Mouse (Mus musculus) intestine, postnatal 0 days (tissue): ENCODE results near the gene Phf21a. TPM values are rescaled to one million over a fixed set of nuclear protein-coding genes. Genes with fewer than 3 reads are reported as not detected.

Source experiments
- ATAC-seq: fragments of 200-750 bp; cut with Nextera tagmentation; 2 replicates; pipeline ENCODE4 v1.8.0; 2017; ENCODE audit warnings: mild to moderate bottlenecking, moderate TSS enrichment, moderate library complexity
- H3K27ac ChIP-seq: fragments of 300-500 bp; sonication (generic); 2 replicates; pipeline ENCODE4 v1.5.1; 2014; ENCODE audit warnings: mild to moderate bottlenecking, low read depth, low read length, moderate library complexity
- H3K27me3 ChIP-seq: fragments of 300-500 bp; sonication (generic); replicated peaks from 2 replicates; pipeline ENCODE4 v1.6.1; 2014; ENCODE audit warnings: low read length, mixed read lengths; ENCODE audit not compliant: control insufficient read depth, insufficient read depth
- H3K36me3 ChIP-seq: fragments of 300-500 bp; sonication (generic); 2 replicates; pipeline ENCODE4 v1.6.1; 2014; ENCODE audit warnings: mild to moderate bottlenecking, moderate library complexity; ENCODE audit not compliant: control insufficient read depth, insufficient read depth
- H3K4me1 ChIP-seq: fragments of 300-500 bp; sonication (generic); replicated peaks from 2 replicates; pipeline ENCODE4 v1.6.1; 2014; ENCODE audit warnings: antibody characterized with exemption, low read length, mixed read lengths; ENCODE audit not compliant: control insufficient read depth, insufficient read depth
- H3K4me2 ChIP-seq: fragments of 300-500 bp; sonication (generic); replicated peaks from 2 replicates; pipeline ENCODE4 v1.6.1; 2014; ENCODE audit warnings: low read depth, mild to moderate bottlenecking, moderate library complexity
- H3K4me3 ChIP-seq: fragments of 300-500 bp; sonication (generic); 2 replicates; pipeline ENCODE4 v1.5.1; 2014; ENCODE audit warnings: low read depth, low read length
- H3K9ac ChIP-seq: fragments of 300-500 bp; sonication (generic); 2 replicates; pipeline ENCODE4 v1.6.1; 2014; ENCODE audit warnings: mild to moderate bottlenecking, low read depth, low read length
- H3K9me3 ChIP-seq: fragments of 300-500 bp; sonication (generic); 2 replicates; pipeline ENCODE4 v1.6.1; 2016; ENCODE audit warnings: mixed run types; ENCODE audit not compliant: control insufficient read depth
- CTCF ChIP-seq: sonication (generic); IDR thresholded peaks from 2 replicates; pipeline ENCODE4 v1.5.1; 2016; ENCODE audit warnings: low read depth, mild to moderate bottlenecking, control low read depth, antibody characterized with exemption, moderate library complexity
- WGBS: fragments of 180-500 bp; shearing (Covaris S2); extraction: QIAGEN DNeasy Blood & Tissue Kit; methylation state at CpG from one replicate; pipeline ENCODE4 v1.1.7; 2014; 5-methylcytosine and 5-hydroxymethylcytosine counted together
- polyA plus RNA-seq: library from polyadenylated mRNA; unstranded; fragments of >200 nt; fragmentation: Nextera tagmentation; extraction: Ambion mirVana; gene quantifications from 2 replicates; pipeline ENCODE4 v1.2.1, GENCODE M21; 2015

Phf21a gene
- polyA plus RNA-seq, 1 experiment from 2014 or later = 7.4 TPM

DNA sequence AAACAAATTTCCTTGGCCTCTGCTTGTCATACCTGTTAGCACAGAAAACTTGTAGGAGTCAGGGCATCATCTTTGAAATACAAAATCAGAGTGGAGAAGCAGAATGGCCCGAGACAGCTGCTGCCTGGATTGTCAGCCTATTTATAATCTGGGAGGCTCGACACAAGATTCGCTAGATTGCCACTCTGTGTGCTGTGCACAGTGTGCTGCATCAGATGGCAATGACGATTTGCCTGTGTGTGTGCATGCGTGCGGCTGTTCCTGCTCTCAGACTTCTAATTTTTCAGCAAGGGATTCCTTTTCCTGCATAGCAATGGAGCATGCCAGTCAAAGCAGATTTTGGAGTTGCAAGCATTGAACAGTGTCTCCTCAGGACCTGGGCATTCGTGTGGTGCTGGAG is 185.7 kb downstream of the Phf21a start:
- H3K9me3 ChIP-seq = no peaks in the 10 kb centered on the region
- no peak overlapping the region for H3K4me3 ChIP-seq
- 84% methylated on average over 7 of the region's 7 CpGs for WGBS
- H3K4me1 ChIP-seq = no peaks in the 10 kb centered on the region
- H3K27me3 ChIP-seq = no peaks in the 10 kb centered on the region
- H3K27ac ChIP-seq = no peak overlapping the region
- H3K4me2 ChIP-seq = no peak overlapping the region
- no peak for TF ChIP-seq CTCF
- no peak for ATAC-seq
- no peaks in the 10 kb centered on the region for H3K36me3 ChIP-seq
- no peak overlapping the region for H3K9ac ChIP-seq

DNA sequence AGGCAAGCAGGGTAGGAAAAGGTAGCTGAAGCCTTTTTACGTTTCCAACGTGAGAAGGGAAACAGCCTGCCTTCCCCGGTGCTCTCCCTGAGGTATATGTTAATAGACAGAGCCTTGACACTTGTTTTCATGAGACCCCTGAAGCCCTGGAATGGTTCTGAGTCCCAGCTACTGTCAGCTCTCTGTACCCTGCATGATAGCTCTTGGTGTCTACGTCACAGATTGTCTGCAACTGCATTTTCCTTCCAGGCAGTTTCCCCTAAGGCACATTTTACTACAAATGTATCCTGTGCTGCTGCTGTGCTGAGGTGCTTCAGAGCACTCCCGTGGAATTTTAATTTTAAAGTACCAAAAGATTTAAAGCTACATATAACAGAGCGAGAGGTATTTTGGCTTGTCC is 186.5 kb downstream of the Phf21a start:
- Histone ChIP-seq H3K27me3 (no peaks in the 10 kb centered on the region), H3K36me3 (no peaks in the 10 kb centered on the region), H3K9ac (no peak overlapping the region), H3K4me2 (no peak overlapping the region), H3K27ac (no peak overlapping the region), H3K9me3 (no peaks in the 10 kb centered on the region), H3K4me3 (no peak overlapping the region), H3K4me1 (no peaks in the 10 kb centered on the region)
- 85% methylated on average over 6 of the region's 6 CpGs for WGBS
- TF ChIP-seq CTCF = no peak
- no peak for ATAC-seq

DNA sequence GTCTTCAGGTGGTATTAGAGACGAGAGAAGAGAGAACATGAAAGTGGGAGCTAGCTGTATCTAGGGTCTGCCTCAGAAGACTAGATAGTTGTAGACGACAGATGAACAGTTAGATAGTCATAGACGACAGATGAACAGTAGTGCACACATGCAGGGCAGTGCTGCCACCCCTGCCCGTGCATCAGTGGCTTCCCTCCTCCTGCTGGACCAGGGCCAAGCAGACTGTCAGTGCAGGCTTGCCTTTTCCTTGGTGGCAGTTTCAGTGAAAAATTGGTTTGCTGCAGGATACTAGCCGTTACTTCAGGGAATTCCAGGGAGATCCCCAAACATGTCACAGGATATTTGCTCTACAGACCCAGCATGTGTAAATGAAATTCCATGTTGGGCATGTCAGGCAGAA is 192.7 kb downstream of the Phf21a start:
- Histone ChIP-seq H3K27ac (no peak overlapping the region), H3K27me3 (no peaks in the 10 kb centered on the region), H3K4me3 (no peak overlapping the region), H3K4me2 (no peak overlapping the region), H3K9ac (no peak overlapping the region), H3K4me1 (no peaks in the 10 kb centered on the region), H3K36me3 (no peaks in the 10 kb centered on the region), H3K9me3 (no peaks in the 10 kb centered on the region)
- no peak for ATAC-seq
- TF ChIP-seq CTCF = no peak
- WGBS = 50% methylated on average over 5 of the region's 5 CpGs

DNA sequence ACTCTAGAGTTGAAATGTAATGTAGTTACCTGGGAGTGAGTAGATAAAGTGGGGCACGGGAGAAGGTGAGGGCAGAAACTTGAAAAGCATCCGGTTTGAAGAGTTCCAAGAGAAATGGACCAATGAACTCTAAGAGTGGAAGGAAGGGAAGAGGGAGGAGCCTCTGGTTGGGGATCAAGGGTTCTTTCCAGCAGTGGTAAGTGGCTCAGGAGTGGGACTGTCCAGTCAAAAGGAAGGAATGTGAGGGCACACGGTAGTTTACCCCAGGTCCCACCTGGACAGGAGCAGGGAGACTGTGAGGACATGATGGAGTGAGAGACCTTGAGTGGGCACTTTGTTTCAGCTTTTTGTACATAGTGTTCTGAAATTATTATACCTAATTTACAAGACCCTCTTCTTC is 196.4 kb downstream of the Phf21a start:
- no peak for ATAC-seq
- H3K4me2 ChIP-seq = no peak overlapping the region
- H3K27ac ChIP-seq = no peak overlapping the region
- WGBS = 59% methylated on average over 3 of the region's 3 CpGs
- H3K27me3 ChIP-seq = no peaks in the 10 kb centered on the region
- no peaks in the 10 kb centered on the region for H3K9me3 ChIP-seq
- H3K4me3 ChIP-seq = no peak overlapping the region
- no peak overlapping the region for H3K9ac ChIP-seq
- H3K36me3 ChIP-seq = no peaks in the 10 kb centered on the region
- H3K4me1 ChIP-seq = no peaks in the 10 kb centered on the region
- no peak for TF ChIP-seq CTCF

DNA sequence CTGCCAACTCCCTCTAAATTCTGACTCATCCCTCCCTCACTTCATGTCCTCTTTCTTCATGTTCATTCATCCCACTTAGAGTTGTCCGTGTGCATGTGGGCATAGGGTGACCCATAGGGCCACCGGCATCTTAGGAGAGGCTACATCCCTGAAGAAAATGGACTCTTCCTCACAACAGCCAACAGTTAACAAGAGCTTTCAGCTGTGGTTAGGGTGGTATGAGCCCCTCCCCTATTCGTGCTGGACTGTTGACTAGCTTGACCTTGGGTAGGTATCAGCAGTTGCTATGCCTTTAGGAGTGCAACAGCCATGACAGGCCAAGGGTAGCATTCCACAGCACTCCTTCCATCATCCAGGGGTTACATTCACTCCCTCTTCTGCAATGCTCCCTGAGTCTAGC is 198.6 kb downstream of the Phf21a start:
- ATAC-seq = no peak
- H3K27ac ChIP-seq = no peak overlapping the region
- no peak overlapping the region for H3K4me3 ChIP-seq
- no peak overlapping the region for H3K9ac ChIP-seq
- H3K4me2 ChIP-seq = no peak overlapping the region
- no peaks in the 10 kb centered on the region for H3K27me3 ChIP-seq
- 91% methylated on average over 3 of the region's 3 CpGs for WGBS
- no peak for TF ChIP-seq CTCF
- no peaks in the 10 kb centered on the region for H3K9me3 ChIP-seq
- H3K4me1 ChIP-seq = 0 out of 2 replicates have a peak, but pooled peaks cover under 1% of the 10 kb centered on the region
- no peaks in the 10 kb centered on the region for H3K36me3 ChIP-seq

DNA sequence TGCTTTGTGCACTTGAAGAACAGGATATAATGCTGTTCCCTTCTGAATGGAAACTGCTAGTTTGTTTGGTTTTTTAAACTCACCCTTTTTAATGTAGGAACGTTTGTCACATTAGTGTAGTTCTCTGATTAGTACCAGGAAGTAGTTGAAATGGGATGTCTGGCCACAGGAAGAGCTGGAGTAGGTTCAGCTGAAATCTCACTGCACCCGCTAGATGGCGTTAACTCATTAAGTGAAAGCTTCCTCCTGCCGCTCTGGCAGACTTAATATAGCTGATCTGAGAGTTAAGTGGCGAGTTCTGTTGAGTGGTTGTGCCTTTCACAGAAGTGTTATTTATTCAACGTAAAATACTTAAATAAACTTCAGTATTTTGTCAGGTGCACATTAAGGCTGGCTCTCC is 203.5 kb downstream of the Phf21a start:
- H3K27ac ChIP-seq = no peak overlapping the region
- H3K9me3 ChIP-seq = no peaks in the 10 kb centered on the region
- no peaks in the 10 kb centered on the region for H3K36me3 ChIP-seq
- peak; percentile 85 for TF ChIP-seq CTCF
- H3K27me3 ChIP-seq = no peaks in the 10 kb centered on the region
- no peak overlapping the region for H3K4me2 ChIP-seq
- H3K4me1 ChIP-seq = 0 out of 2 replicates have a peak, but pooled peaks cover 2% of the 10 kb centered on the region
- H3K9ac ChIP-seq = no peak overlapping the region
- no peak overlapping the region for H3K4me3 ChIP-seq
- ATAC-seq = no peak
- WGBS = 8% methylated on average over 6 of the region's 6 CpGs

DNA sequence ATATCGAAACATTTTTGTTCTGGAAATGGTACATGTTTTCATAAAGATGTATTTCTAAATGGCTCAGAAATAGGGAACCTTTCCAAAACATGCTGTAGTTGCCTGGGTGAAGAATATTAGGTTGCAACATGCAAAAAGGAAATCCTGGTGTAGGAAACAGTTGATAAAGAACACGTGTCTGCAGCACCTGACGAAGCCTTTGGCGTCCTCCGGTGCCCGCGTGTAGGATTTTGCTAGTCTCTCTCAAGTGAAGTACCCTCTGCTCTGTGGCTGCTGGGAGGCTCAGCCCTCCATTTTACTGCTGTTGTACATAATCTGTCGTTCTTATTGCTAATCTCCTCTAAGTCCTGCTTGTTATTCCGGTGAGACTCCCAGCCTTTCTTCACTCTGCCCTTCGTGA is 207.0 kb downstream of the Phf21a start:
- 0 out of 2 replicates have a peak, but pooled peaks cover 2% of the 10 kb centered on the region for H3K4me1 ChIP-seq
- H3K4me3 ChIP-seq = no peak overlapping the region
- no peak for ATAC-seq
- no peaks in the 10 kb centered on the region for H3K36me3 ChIP-seq
- no peak overlapping the region for H3K4me2 ChIP-seq
- H3K27ac ChIP-seq = no peak overlapping the region
- no peak overlapping the region for H3K9ac ChIP-seq
- no peaks in the 10 kb centered on the region for H3K9me3 ChIP-seq
- 70% methylated on average over 10 of the region's 10 CpGs for WGBS
- TF ChIP-seq CTCF = no peak
- H3K27me3 ChIP-seq = no peaks in the 10 kb centered on the region
